Mouse (Mus musculus): ENCODE measurements around the gene AI464131. TPM values are rescaled to one million over a fixed set of nuclear protein-coding genes. Genes with fewer than 3 reads are reported as not detected.
A peak's percentile ranks its signal among the peaks of the same experiment; 100 is the strongest.

Gene AI464131
- polyA plus RNA-seq (2017; shearing (Covaris generic)) = not detected

GRCm38 (mm10) chr4:41502986-41503412, at the start of gene AI464131:
AI464131 (minus strand) TSS chr4:41503076.
- ATAC-seq = peak; percentile 53

GRCm38 (mm10) chr4:41552529-41552928, 49.7 kb upstream of the AI464131 start:
- peak; percentile 76 for ATAC-seq

GRCm38 (mm10) chr4:41547086-41547485, 44.2 kb upstream of the AI464131 start:
- no peak for ATAC-seq

- ATAC-seq = no peak
Observed at GRCm38 (mm10) chr4:41545985-41546384, 43.1 kb upstream of the AI464131 start.

GRCm38 (mm10) chr4:41542136-41542535, 39.3 kb upstream of the AI464131 start:
- ATAC-seq = no peak

GRCm38 (mm10) chr4:41534866-41535265, 32.0 kb upstream of the AI464131 start:
- no peak for ATAC-seq

GRCm38 (mm10) chr4:41532420-41532819, 29.5 kb upstream of the AI464131 start:
- ATAC-seq = no peak

- no peak for ATAC-seq
Observed at GRCm38 (mm10) chr4:41527996-41528395, 25.1 kb upstream of the AI464131 start.

- ATAC-seq = no peak
Observed at GRCm38 (mm10) chr4:41527076-41527475, 24.2 kb upstream of the AI464131 start.

GRCm38 (mm10) chr4:41526553-41526952, 23.7 kb upstream of the AI464131 start:
- no peak for ATAC-seq

GRCm38 (mm10) chr4:41524829-41525228, 22.0 kb upstream of the AI464131 start:
- ATAC-seq = no peak

- no peak for ATAC-seq
Observed at GRCm38 (mm10) chr4:41523839-41524238, 21.0 kb upstream of the AI464131 start.

- ATAC-seq = no peak
Observed at GRCm38 (mm10) chr4:41522788-41523187, 19.9 kb upstream of the AI464131 start.

GRCm38 (mm10) chr4:41522136-41522535, 19.3 kb upstream of the AI464131 start:
- no peak for ATAC-seq

- no peak for ATAC-seq
Observed at GRCm38 (mm10) chr4:41520641-41521040, 17.8 kb upstream of the AI464131 start.

GRCm38 (mm10) chr4:41519195-41519594, 16.3 kb upstream of the AI464131 start:
- ATAC-seq = no peak

- no peak for ATAC-seq
Observed at GRCm38 (mm10) chr4:41518349-41518748, 15.5 kb upstream of the AI464131 start.

GRCm38 (mm10) chr4:41517233-41517632, 14.4 kb upstream of the AI464131 start, which contains the start of gene 1110017D15Rik:
1110017D15Rik (minus strand) TSS chr4:41517333.
- ATAC-seq = no peak

- ATAC-seq = no peak
Observed at GRCm38 (mm10) chr4:41513714-41514113, 10.8 kb upstream of the AI464131 start.

- ATAC-seq = no peak
Observed at GRCm38 (mm10) chr4:41513309-41513708, 10.4 kb upstream of the AI464131 start.

GRCm38 (mm10) chr4:41507998-41508397, 5.1 kb upstream of the AI464131 start:
- ATAC-seq = no peak

GRCm38 (mm10) chr4:41507326-41507924, 4.5 kb upstream of the AI464131 start:
- no peak for ATAC-seq

- ATAC-seq = peak; percentile 72
Observed at GRCm38 (mm10) chr4:41506906-41507305, 4.0 kb upstream of the AI464131 start.

GRCm38 (mm10) chr4:41506156-41506555, 3.3 kb upstream of the AI464131 start:
- ATAC-seq = no peak

- no peak for ATAC-seq
Observed at GRCm38 (mm10) chr4:41505131-41505551, 2.3 kb upstream of the AI464131 start.
